Mouse (Mus musculus): ENCODE results near the gene Cdc42se1. TPM values are rescaled to one million over a fixed set of nuclear protein-coding genes. Genes with fewer than 3 reads are reported as not detected.
"Not testable (repeated sequence)": the region's sequence is repeated elsewhere in the genome, so short reads cannot be mapped to it uniquely, and the experiment has no call there.

The Cdc42se1 gene
- 10 to 100 TPM; 40.4 to 41.3 TPM for total RNA-seq (2021)

DNA sequence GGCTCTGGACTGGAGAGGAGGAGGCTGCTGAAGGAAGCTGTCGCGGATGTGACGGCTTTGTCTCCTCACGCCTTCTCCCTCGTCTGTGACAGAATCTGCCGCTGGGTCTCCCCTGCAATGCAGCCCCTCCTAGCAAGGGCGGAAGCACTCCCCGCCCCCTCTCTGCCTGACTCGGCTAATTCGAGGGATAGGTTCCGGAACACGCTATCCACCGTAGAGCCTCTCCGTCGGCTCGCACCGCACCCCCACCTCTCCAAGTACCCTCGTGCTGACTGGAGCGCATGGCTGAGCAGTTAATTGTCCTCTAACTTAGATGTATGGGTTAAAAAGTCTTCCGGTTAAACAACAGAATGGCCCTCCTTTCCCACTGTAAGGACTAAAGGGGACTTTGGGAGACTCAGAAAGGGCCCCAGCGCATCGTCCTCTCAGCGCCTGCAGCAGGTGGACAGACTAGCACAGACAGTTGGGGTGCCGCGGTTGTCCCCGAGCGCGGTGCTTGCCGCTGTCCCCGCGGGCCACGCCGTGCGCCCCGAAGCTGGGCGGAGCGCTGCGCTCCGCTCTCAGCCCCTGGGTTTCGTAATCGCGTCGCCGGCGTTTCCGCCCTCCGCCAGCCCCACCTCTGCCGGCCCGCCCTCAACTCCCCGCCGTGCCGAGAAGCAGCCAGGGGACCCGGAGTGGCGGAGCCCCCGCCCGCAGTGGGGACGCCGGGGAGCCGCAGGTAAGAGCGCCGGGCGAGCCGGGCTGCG is at the start of gene Cdc42se1:
Gene Cdc42se1 (plus strand): TSS at position 585 of the 746 bp plus-strand sequence.
- intact Hi-C loops (cut with DNase I), result loop anchor here (1.0 kb wide), 1 partner anchor 11 kb away; the partner anchor contains the start of gene Gabpb2
- peak; percentile 87 to 91 for DNase-seq

DNA sequence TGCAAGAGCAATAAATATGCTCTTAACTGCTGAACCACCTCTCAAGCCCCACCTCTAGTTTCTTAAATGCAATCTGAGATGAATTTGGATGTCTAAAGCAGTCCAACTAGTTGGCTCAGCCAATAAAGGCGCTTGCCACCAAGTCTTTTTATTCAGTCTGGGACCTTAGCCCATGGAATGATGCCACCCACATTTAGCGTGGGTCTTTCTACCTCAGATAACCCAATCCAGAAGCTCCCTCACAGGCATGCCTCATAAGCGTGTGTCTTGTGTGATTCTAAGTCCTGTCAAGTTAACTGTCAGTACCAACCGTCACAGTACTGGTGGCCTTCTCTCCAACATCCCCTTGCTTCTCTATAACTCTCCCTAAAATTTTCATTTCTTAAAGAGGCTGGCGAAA is 49.6 kb upstream of the Cdc42se1 start:
- intact Hi-C loops (cut with DNase I), result no loop called here
- DNase-seq, result no peak

DNA sequence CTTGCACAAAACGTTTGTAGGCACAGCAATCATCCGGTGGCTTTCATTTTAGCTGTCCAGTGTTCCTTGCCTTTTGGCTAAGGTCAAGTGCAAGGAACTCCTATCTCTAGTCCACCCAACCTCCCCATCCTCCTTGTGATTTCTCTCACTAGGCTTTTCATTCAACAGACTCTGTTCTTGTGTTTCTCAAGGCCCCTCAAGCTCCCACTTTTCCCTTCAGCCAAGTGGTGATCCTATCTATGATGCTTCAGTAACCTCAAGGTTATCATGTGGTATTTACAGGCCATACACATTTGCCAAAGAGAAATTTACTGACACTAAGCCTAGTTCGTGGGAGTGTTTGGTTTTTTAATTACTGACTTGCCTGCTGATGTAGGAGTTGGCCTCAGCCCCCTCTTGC is 48.6 kb upstream of the Cdc42se1 start:
- intact Hi-C loops (cut with DNase I), result no loop called here
- DNase-seq, result no peak

DNA sequence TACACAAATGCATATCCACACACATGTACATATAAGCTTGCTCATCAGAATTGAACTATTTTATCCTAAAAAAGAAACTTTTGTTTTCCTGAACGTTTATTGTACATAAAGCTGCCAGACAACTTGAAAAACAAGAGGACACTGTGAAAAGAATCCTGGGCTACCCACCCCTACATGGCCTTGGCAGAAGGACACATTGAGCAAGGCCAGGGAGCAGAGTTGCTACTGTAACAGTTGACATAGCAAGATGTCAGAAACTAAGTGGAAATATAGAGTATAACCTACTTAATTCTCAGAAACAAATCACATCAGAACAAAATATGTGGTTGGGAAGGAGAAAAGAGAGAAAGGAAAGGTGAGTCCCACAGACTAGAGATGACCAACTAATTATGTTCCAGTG is 46.7 kb upstream of the Cdc42se1 start:
- intact Hi-C loops (cut with DNase I), result no loop called here
- DNase-seq, result no peak

DNA sequence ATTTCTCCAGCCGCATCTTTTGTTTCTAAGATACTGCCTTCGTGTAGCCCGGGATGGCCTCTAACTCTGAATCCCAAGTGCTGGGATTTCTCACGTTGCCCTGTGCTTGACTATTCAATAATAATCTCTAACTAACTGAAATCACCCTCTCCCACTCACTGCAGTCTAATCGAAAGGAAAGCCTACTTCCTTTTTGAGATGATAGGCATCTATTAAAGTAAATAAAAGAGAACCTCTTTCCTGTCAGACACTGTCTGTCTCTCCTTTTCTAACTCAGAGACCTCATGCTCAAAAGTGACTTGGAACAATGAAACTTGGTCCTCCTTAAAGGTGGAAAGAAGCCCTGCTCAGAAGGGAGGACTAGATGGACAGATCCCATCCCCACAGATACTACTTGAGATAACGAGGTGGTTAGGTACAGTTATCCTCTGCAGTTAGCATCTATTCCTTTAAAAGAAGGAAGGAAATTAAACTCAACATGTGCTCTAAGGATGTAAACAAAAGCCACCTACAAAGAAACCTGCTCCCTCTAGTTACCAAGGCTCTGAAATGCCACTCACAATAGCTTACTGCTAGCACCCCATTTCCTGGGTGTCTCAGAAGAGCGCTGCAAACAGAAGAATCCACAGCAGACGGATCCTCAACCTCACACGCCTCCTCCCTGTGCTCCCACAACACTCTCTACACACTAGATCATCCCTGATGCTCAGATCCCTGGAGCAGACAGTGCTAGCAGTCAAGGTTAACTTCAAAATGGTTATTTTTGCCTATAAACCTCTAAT is 43.5 kb upstream of the Cdc42se1 start:
- no peak for DNase-seq
- intact Hi-C loops (cut with DNase I), result no loop called here

DNA sequence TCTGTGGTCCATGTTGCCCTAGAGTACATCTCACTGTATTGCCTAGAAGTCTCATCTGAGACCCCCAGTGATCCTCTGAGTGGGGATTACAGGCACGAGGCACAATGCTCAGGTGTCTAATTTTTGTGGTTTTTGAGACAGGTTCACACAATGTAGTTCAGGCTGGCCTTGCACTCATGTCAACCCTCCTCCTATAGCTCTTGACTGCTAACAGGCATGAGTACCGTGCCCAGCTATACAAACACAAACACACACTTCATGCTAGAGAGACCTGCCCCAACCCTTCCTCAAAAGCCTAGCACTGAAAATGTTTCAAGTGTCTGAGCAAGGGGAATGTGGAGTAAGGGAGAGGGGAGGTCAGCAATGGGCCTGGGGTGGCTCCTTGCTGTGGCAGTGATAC is 42.4 kb upstream of the Cdc42se1 start:
- intact Hi-C loops (cut with DNase I), result no loop called here
- DNase-seq, result no peak

DNA sequence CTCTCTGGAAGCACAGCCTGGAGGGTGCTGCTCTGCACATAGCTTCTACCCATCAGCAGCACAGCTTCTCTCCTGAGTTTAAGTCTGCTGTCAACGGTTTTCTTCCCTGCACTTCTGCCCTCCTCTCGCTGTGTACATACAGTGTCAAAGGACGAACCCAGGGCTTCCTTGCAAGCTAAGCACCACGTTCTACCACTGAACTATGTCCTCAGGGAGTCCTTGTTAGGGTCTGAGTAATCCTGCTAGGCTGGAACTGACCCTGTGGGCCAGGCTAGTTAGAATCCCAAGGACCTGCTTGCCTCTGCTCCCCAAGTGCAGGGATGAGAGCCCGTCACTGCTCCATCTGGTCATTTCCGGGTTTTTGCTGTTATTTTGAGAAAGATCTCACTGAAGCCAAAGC is 41.6 kb upstream of the Cdc42se1 start:
- intact Hi-C loops (cut with DNase I), result no loop called here
- no peak for DNase-seq

DNA sequence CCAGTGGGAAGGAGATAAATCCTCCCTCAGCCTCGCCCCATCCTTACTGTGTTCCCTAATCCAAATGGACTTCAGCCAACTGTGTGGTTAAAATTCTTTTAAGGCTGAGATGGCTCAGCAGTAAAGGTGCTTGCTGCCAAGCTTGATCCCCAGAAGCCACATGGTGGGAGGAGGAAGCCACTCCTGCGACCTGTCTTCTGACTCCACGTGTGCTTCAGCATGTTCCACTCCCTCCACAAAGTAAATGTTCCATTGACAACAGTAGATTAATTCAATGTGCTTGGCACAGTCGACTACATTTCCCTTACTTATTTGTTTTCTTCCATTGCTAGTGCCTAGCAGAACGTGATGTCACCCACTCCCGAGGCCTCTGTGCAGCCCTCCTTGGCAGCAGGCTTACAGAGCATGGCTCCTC is 33.8 kb upstream of the Cdc42se1 start:
- intact Hi-C loops (cut with DNase I), result no loop called here
- DNase-seq, result no peak

DNA sequence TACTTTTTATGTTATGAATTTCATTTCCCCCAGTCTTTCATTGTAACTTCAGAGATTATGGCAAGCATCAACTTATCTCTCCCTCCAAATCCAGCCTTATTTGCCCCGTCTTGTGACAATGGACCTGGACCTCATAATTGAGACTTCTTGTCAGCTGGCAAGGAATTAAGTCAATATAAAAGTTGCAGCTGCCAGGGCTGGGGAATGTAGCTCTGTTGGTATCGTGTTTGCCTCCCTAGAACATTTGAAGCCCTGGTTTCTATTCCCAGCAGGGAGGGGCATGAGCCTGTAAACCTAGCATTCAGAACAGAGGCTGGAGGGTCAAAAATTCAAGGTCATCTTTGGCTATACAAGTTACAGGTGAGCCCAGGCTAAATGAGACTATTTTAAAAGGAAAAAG is 32.8 kb upstream of the Cdc42se1 start:
- intact Hi-C loops (cut with DNase I), result no loop called here
- DNase-seq, result no peak

DNA sequence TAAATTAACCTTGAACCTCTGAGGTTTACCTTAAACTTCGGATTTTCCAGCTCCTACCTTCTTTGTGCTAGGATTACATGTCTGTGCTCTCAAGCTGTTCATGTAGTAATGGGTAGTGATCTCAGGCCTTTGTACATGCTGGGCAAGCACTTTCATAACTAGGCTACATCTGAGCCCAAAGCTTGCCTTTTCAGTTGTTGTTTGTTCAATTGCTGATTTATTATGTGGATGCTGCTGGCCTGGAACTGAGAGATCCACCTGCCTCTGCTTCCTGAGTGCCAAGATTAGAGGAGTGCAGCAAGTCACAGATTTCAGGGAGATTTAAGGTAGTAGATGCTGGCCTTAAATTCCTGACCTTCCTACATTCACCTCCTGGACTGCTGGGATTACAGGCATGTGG is 29.4 kb upstream of the Cdc42se1 start:
- intact Hi-C loops (cut with DNase I), result no loop called here
- DNase-seq, result no peak

DNA sequence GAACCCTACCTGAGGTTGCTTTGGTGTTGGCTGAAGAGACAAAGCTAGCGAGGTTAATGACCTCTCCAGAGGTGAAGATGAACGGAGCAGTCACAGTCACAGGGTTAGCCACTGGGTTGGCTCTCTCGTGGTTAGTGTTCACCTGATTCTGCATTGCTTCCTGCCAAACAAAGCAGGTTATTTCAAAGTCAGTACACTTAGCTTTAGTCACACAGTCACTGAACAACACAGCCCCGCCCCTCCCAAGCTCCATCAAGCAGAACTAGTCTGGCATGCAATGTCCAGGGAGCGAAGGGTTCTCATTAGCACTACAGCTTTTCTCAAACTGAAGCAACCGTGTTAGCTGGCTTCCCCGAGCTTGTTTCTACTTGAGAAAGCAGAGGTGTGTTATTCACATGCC is 28.4 kb upstream of the Cdc42se1 start:
- no peak for DNase-seq
- intact Hi-C loops (cut with DNase I), result no loop called here

DNA sequence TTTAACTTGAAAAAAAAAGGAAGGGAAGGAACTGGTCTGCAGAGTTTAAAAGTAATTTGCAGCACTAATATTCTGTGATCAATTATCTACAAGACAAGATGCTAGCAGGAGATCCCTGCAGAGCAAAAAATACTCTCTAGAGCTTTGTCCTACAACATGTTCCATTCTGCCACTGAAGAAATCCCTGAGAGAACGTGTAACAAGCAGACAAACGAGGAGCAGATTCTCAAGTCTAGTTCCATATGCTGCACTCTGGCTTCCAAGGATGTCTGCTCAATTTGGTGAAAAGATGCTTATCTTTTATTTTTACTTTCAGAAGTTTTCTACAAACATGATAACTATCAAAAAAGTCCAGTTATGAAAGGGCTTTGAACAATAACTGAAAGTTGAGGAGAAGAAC is 28.0 kb upstream of the Cdc42se1 start:
- DNase-seq, result no peak
- intact Hi-C loops (cut with DNase I), result no loop called here

DNA sequence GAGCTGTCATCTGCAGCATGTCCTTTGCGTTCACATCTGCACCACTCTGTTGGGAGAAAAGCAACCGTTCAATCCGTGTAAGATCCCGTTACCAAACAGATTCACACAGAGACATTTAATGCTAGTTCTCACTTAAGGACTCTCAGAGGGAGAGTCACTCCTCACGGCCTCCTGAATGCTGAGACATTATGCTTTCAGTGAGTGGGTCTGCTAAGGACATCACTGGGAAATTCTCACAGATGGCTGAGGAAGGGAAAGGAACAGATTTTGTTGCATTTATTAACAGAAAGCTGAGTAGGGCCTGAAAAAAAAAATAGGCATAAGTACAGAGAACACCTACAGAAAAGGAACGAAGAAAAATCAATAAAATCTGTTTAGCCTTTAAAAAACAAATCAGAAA is 24.7 kb upstream of the Cdc42se1 start:
- DNase-seq, result no peak
- intact Hi-C loops (cut with DNase I), result no loop called here

DNA sequence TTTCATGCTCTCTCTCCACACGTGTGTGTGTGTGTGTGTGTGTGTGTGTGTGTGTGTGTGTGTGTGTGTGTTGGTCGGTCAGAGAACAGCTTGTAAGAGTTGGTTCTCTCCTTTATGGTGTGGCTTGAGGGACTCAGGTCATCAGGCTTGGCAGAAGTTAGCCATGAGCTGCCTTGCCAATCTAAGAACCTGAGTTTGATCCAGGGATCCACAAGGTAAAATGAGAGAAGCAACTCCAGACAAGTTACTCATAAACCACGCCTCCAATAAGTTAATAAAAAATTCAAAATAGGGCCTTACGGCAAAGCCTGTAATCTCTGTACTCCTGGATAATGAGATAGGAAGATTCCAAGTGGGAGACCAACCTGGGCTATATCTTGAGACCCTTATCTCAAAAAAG is 20.2 kb upstream of the Cdc42se1 start:
- intact Hi-C loops (cut with DNase I), result no loop called here
- no peak for DNase-seq

DNA sequence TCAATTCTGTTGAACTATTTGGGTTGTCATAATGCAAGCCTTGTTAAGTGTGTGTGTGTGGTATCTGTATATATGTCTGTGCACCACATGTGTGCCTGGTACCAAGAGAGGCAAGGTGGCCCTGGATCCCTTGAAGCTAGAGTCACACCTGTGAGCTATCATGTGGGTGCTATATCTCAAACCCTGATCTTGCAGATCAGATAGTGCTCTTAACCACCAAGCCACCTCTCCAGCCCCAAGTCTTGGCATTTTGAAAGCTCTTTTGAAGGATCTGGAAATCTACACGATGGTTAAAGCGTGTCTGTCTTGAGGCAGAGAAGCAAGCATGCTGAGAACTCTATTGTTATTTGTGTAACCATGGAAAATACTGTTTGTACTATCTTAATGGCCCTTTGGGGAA is 17.9 kb upstream of the Cdc42se1 start:
- intact Hi-C loops (cut with DNase I), result no loop called here
- DNase-seq, result no peak

DNA sequence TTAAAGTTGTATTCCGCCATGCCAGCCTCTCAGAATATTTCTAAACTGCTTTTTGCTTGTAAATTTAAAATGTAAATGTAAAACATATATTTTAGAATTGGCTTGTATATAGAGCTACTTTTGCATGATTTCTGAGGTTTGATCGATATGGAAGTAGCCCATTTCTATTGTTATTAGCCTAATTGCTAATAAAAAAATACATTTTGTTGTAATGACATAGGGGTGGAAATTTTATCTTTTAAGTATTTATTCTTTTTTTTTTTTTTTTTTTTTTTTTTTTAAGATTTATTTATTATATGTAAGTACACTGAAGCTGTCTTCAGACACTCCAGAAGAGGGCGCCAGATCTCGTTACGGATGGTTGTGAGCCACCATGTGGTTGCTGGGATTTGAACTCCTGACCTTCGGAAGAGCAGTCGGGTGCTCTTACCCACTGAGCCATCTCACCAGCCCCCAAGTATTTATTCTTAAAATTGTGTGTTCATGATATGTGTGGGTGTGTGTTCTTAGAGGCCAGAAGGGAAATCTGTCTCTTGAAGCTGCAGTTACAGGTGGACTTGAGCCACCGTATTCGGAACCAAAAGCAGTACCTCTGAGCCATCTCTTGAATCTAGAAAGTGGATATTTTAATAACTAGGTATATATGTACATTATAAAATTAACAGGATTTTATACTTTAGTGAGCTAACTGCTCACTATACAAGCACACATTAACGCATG is 15.5 kb upstream of the Cdc42se1 start:
- DNase-seq; intact Hi-C loops (cut with DNase I): not testable (repeated sequence)

DNA sequence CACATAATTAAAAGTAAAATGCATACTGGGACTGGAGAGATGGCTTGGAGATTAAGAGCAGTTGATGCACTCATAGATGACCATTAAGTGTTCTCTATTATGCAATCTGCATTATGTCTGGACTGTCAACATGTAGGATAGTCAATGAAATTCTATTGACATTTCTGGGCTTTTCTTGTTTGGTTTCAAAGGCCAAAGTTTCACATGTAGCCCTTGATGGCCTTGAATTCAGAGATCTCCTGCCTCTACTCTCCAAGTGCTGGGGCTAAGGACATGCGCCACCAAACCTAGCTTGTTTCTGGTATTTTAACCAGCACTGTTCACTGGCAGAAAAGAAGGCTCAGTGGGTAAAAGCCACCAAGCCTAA is 14.9 kb upstream of the Cdc42se1 start:
- intact Hi-C loops (cut with DNase I), result no loop called here
- no peak for DNase-seq

DNA sequence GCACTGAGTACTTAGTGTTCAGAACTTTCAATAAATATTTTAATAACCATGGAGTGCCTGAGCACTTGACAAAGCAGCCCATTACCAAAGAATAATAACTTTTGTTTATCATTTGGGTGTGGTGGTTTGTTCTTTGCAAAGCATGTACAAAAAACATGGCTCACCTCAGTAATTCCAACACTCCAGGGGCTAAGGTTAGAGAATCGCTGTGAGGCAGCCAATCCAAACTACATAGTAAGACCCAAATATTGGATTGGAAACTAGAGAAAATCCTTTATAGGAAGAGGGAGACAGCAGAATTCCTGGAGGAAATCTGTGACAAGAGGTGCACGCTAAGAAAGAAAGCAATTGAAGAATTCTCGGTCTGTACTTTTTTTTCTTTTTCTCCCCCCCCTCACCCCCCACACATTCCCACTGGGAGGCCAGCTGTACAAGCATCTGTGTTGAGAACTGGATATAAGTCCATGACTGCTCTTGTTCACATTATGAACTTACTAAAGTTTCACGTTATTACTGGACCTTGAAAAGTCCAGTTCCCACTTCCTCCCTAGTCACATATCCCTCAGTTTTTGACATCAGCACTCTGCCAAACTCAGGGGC is 11.8 kb upstream of the Cdc42se1 start:
- intact Hi-C loops (cut with DNase I), result loop anchor here (1.0 to 2.0 kb wide), 4 partner anchors 12 to 99 kb away; partner anchors contain the start of genes Cdc42se1 and Tnfaip8l2
- DNase-seq, result no peak

DNA sequence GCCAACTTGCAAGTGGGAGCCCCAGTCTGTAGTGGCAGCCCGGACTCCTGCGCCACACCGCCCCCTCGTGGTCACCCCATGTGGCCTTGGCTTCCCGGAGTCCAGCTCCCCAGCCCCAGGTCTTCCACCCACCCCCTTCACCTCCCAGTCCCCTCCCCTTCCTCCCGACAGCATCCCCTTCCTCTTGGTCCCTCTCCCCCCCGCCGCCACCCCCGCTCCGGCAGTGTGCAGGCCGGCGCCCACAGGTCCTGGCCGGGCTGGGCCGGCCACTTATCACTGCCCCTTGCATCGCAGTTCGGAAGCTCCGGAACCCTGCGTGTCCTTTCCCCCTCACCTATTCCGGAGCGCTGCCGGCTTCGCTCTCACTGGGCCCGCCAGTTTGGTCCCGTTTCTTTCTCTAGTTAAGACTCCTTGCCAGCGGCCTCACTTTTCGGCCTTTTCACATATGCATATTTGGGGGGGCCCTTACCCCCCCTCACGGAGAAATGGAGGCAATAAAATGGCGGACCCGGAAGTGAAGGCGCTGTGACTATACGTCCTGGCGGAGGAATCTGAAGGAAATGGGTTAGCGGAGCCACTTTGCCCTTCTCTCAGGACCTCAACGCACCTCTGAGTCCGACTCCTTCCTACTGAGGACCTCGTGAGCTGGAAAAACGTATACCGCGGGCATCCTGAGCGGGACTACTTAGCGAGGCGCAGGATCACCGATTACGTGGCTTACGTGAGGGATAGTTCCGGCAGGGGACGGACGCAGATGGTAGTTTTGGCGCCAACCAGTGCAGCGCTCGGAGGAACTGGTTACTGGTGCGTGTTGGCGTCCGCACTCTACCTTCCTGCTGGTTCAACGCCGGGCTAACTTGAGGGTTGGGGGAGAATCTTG is 11.0 kb upstream of the Cdc42se1 start, which contains the start of gene Gabpb2:
Gene Gabpb2 (minus strand): TSS at position 662 of the 880 bp plus-strand sequence.
- intact Hi-C loops (cut with DNase I), result loop anchor here (1.0 to 2.0 kb wide), 4 partner anchors 11 to 98 kb away; partner anchors contain the start of genes Cdc42se1 and Tnfaip8l2
- peak; percentile 97 to 98 for DNase-seq
